ENCODE assay signal across 7 mouse cellular contexts in genomic region chr11:118584826-118585225, GRCm38 (mm10).
DNase-seq lines count a peak whose midpoint lies in the region; ATAC-seq and TF ChIP-seq lines count a peak whose summit lies in the region.

No protein-coding gene starts in this region.

- H3K4me1 ChIP-seq in heart, postnatal 0 days (ENCODE audit: control insufficient read depth, insufficient read depth), result no peaks in the 10 kb centered on the region
- no peaks in the 10 kb centered on the region for H3K4me1 ChIP-seq in liver, postnatal 0 days (ENCODE audit: insufficient read depth)

- H3K36me3 ChIP-seq in heart, postnatal 0 days (replicated peaks; ENCODE audit: control insufficient read depth, insufficient read depth, low read length), result no peaks in the 10 kb centered on the region
- no peaks in the 10 kb centered on the region for H3K36me3 ChIP-seq in liver, postnatal 0 days (replicated peaks; ENCODE audit: insufficient read depth, low read length)
- no peaks in the 10 kb centered on the region for H3K36me3 ChIP-seq in splenic B cell, adult 2 months (ENCODE audit: control insufficient read depth, insufficient read depth, low read length, poor library complexity, severe bottlenecking)

- TF ChIP-seq CTCF in heart, postnatal 0 days (IDR thresholded peaks at IDR 0.05; ENCODE audit: low read depth), result no peak
- no peak for TF ChIP-seq CTCF in liver, postnatal 0 days (IDR thresholded peaks at IDR 0.05; ENCODE audit: low read depth)

- peak; percentile 41; the same call in 1 of the 2 replicates for ATAC-seq in heart, postnatal 0 days (ENCODE audit: insufficient read depth, low read depth)
- ATAC-seq in liver, postnatal 0 days, result no peak

- H3K9me3 ChIP-seq in heart, postnatal 0 days (replicated peaks; ENCODE audit: control insufficient read depth, low read length), result no peaks in the 10 kb centered on the region
- no peaks in the 10 kb centered on the region for H3K9me3 ChIP-seq in liver, postnatal 0 days (ENCODE audit: low read length)

- no peak overlapping the region for H3K4me3 ChIP-seq in heart, postnatal 0 days (ENCODE audit: low read depth, low read length)
- H3K4me3 ChIP-seq in liver, postnatal 0 days (ENCODE audit: low read depth, low read length), result no peak overlapping the region

- no peak overlapping the region for H3K9ac ChIP-seq in heart, postnatal 0 days (replicated peaks; ENCODE audit: low read depth, low read length)
- no peak overlapping the region for H3K9ac ChIP-seq in liver, postnatal 0 days (replicated peaks)

- no peak overlapping the region for H3K27ac ChIP-seq in heart, postnatal 0 days (ENCODE audit: low read depth)
- no peak overlapping the region for H3K27ac ChIP-seq in liver, postnatal 0 days (ENCODE audit: low read depth)

- DNase-seq in 3134 (ENCODE audit: extremely low read depth, insufficient read length, low spot score) (peak; percentile 43), 3T3-L1 (ENCODE audit: low read depth, low spot score) (peak; percentile 89)
- peak; percentile 75 to 80 for DNase-seq in adrenal gland, postnatal 36 days
- peak; percentile 71 for DNase-seq in heart, postnatal 0 days (ENCODE audit: low spot score)
- DNase-seq in liver, postnatal 0 days, result peak; percentile 86
- peak; percentile 72 for DNase-seq in splenic B cell, adult 2 months (ENCODE audit: low read depth, low spot score)
- no peak for DNase-seq in cerebellum, adult 11-12 months

- 7% methylated on average over 15 of the region's 15 CpGs for WGBS in heart, postnatal 0 days
- 5% methylated on average over 15 of the region's 15 CpGs for WGBS in liver, postnatal 0 days (ENCODE audit: insufficient replicate concordance)

- no peak for TF ChIP-seq EP300 in heart, postnatal 0 days (IDR thresholded peaks at IDR 0.05; ENCODE audit: low read depth)
- TF ChIP-seq EP300 in liver, postnatal 0 days (IDR thresholded peaks at IDR 0.05; ENCODE audit: low read depth), result no peak

- no peak overlapping the region for H3K4me2 ChIP-seq in heart, postnatal 0 days (ENCODE audit: low read depth, low read length)
- no peak overlapping the region for H3K4me2 ChIP-seq in liver, postnatal 0 days (ENCODE audit: low read depth, low read length)

- no peaks in the 10 kb centered on the region for H3K27me3 ChIP-seq in heart, postnatal 0 days (ENCODE audit: control insufficient read depth, insufficient read depth, low read length)
- H3K27me3 ChIP-seq in liver, postnatal 0 days (ENCODE audit: insufficient read depth, low read length), result no peaks in the 10 kb centered on the region
- no peaks in the 10 kb centered on the region for H3K27me3 ChIP-seq in splenic B cell, adult 2 months (ENCODE audit: control insufficient read depth, insufficient read depth, low read length, poor library complexity, severe bottlenecking)
